Mouse (Mus musculus): ENCODE measurements around the gene Cpne1. TPM values are rescaled to one million over a fixed set of nuclear protein-coding genes. Genes with fewer than 3 reads are reported as not detected.

The Cpne1 gene
- total RNA-seq, 2 experiments from 2014 or later: 26.0 to 58.7 TPM

DNA sequence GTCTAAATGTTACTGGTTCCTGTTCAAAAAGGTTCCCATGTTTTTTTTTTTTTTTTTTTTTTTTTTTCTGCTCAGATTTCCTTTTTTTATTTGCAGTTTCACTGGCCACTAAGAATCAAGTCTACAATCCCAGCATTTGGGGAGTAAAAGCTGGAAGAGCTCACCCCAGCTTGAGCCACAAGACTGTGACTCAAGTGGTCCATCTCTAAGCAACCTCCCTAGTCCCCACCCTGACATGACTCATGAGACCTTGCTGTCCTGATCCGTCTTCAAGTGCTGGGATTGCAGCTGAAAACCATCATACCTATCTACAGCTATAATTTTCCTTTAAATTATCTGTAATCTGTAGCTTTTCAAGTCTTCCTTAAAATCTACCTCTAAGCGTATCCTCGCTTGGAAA is 27.2 kb downstream of the Cpne1 start:
- no peak for ATAC-seq (replicated peaks; ENCODE audit: low FRiP score, poor library complexity, severe bottlenecking)

- ATAC-seq (replicated peaks; ENCODE audit: low FRiP score, poor library complexity, severe bottlenecking): no peak
Observed at GRCm38 (mm10) chr2:156080391-156080790, 31.4 kb downstream of the Cpne1 start.

DNA sequence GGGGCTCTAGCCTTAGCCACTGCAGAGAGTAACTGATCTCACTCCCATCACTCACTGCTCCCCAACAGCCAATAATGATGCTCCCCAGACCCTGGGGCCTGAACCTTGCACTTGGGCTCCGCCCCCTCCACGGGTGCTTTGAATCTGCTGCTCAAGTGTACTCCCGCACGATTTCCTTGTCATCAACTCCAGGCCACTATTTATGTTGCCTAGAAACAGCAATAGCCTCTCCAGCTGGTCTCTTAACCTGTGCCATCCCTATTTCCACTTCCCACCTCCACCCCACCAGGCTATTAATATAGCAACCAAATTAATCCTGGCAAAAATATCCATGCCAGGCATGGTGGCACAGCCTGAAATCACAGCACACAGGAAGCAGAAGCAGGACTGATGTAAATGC is 32.1 kb downstream of the Cpne1 start:
- ATAC-seq (replicated peaks; ENCODE audit: low FRiP score, poor library complexity, severe bottlenecking): no peak

- ATAC-seq (replicated peaks; ENCODE audit: low FRiP score, poor library complexity, severe bottlenecking): no peak
Observed at GRCm38 (mm10) chr2:156079183-156079560, 32.6 kb downstream of the Cpne1 start.

DNA sequence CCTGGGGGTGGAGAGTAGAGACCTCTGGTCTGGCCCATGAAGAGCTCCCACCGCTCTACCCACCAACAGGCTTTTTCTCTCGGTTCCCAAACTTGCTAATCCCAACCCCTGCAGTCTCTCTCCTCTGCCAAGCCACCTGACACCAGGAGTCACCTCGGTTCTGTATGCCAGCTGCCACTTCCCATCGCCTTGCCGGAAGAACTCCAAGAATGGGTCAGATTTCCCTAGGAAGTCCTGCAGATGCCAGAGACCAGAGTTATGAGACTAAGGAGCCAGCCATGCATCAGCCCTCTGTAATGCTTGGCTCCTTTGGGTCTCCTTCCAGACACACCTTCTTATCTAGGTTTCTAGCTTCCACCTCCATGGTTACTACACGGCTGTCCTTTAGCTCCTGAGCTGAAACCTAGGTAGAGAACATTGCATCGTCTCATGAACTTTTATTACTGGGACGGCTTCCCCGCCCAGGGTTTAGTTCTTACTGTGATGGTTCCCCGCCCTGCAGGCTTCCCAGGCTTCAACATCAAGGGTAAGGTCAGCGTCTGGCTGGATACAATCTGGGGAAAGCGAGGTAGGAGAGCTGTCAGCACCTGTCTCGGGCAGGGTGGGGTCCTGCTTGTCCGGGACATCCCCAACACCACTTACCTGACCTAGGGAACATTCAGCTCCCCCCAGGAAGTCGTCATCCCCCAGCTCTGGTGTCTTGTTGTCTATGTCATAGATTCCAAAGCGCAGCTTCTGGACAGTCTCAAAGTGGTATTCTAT is 33.2 kb downstream of the Cpne1 start:
- ATAC-seq (replicated peaks; ENCODE audit: low FRiP score, poor library complexity, severe bottlenecking): no peak

GRCm38 (mm10) chr2:156077461-156077860 is 34.3 kb downstream of the Cpne1 start:
- ATAC-seq (replicated peaks; ENCODE audit: low FRiP score, poor library complexity, severe bottlenecking): no peak

GRCm38 (mm10) chr2:156073725-156074124 is 38.0 kb downstream of the Cpne1 start:
- no peak for ATAC-seq (replicated peaks; ENCODE audit: low FRiP score, poor library complexity, severe bottlenecking)

DNA sequence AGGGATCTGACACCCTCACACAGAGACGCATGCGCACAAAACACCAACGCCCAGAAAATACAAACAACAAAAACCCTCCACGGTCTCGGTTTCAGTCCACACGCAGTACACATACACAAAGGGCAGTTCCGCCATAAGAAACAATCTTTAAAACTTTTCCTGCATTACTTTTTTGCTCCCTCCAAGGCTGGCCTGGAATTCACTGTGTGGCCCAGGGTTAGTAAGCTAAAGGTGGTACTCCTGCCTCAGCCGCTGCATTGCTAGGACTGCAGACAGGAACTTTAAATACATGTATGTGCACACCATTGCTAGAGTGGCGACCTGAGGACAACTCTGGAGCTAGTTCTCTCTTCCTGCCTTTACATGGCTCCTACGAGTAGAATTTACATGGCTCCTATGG is 40.5 kb downstream of the Cpne1 start:
- ATAC-seq (replicated peaks; ENCODE audit: low FRiP score, poor library complexity, severe bottlenecking): no peak

DNA sequence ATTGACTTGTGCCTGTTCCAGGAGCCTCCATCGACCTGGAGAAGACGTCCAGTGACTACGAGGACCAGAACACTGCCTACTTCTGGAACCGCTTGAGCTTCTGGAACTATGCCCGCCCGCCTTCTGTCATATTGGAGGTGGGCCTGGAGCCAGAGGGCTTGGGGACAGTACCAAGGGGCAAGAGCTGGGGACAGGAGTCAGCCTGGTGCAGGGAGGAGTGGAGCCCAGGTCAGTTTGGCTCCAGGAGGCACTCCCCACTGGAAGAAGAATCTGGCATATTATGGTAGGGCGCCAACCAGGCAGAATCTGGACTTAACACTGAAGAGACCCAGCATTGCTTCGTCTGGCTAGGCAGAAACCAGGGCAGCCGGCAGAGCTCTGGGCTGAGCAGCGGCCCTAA is 43.8 kb downstream of the Cpne1 start:
- no peak for ATAC-seq (replicated peaks; ENCODE audit: low FRiP score, poor library complexity, severe bottlenecking)

GRCm38 (mm10) chr2:156066126-156066525 is 45.6 kb downstream of the Cpne1 start:
- no peak for ATAC-seq (replicated peaks; ENCODE audit: low FRiP score, poor library complexity, severe bottlenecking)

DNA sequence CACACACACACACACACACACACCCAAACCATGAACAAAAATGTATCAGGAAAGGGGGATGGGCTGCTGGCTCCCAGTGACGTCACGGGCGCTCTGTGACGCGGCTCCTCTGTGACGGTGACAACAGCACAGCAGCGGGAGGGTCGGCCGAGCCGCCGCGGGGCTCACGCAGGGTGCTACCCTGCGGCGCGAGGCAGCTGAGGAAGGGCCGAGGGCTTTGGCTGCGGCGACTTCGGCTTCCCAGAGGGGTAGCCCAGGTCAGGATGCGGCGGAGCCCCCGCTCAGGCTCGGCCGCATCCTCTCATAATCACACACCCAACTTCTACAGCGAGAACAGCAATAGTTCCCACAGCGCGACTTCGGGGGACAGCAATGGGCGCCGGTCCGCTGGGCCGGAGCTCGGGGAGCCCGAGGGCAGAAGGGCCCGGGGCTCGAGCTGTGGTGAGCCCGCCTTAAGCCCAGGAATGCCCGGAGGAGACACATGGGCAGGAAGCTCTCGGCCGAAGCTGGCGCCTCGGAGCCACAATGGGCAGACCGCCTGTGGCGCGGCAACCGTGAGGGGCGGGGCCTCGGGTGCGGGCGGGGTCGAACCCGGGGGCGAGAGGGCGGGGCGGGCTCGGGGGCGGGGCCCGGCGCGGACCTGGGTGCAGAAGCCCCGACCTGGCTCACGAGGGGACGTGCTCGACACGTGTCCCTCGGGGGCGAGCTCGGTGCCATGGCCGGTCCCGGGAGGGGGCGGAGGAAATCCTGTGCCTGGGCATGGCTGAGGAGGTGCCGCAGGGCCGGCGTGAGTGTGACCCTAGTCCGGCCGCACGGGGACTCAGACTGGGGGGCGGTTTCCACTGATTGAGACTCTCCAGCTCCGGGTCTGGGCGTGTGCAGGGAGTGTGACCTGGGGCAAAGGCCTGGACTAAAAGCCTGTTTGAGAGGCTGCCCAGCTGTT is 46.4 kb downstream of the Cpne1 start, which contains the start of gene Spag4:
Gene Spag4 (plus strand): TSS at position 77 of the 943 bp plus-strand sequence.
- peak; percentile 63 for ATAC-seq (replicated peaks; ENCODE audit: low FRiP score, poor library complexity, severe bottlenecking)

- ATAC-seq (replicated peaks; ENCODE audit: low FRiP score, poor library complexity, severe bottlenecking): no peak
Observed at GRCm38 (mm10) chr2:156052816-156053215, 58.9 kb downstream of the Cpne1 start, which contains the start of gene Fer1l4. Gene Fer1l4, minus strand, starts transcription at chr2:156052947.

DNA sequence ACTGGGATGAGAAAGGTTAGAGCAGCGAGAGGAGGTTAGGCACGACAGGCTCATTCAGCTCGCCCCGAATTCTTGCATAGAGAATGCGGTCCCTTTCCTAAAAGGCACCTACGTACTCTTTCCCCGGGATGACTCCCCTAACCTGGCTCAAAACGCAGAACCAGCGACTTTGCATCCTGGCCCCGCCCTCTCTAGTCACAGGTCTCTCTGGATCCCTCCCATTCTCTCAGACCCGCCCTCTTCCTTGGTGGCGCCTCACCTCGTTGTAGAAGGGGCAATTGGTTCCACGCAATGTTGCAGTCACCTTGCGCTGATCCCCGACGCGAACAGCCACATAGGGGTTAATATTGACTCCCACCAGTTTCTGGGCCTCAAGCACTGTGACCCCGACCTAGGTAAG is 63.8 kb downstream of the Cpne1 start:
- no peak for ATAC-seq (replicated peaks; ENCODE audit: low FRiP score, poor library complexity, severe bottlenecking)

GRCm38 (mm10) chr2:156042903-156043302 is 68.9 kb downstream of the Cpne1 start:
- no peak for ATAC-seq (replicated peaks; ENCODE audit: low FRiP score, poor library complexity, severe bottlenecking)

DNA sequence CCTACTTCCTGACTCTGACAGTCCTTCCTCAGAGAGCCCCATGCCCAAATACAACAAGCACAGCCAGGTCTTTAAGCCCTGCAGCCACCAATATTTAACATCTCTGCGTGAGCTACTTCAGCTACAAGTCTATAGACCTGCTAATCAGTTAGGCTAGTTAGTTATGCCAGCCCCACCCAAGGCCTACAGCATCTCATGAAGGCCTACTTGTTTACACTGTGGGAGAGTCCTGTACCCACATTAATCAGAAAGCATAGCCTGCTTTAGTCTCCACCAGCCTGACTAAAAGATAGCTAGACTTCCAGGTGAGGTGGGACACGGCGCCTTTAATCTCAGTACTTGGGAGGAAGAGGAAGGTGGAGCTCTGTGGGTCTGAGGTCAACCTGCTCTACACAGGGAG is 72.4 kb downstream of the Cpne1 start:
- no peak for ATAC-seq (replicated peaks; ENCODE audit: low FRiP score, poor library complexity, severe bottlenecking)

GRCm38 (mm10) chr2:156025482-156025881 is 86.3 kb downstream of the Cpne1 start:
- no peak for ATAC-seq (replicated peaks; ENCODE audit: low FRiP score, poor library complexity, severe bottlenecking)

Other genes with a start within 250 kb of the Cpne1 start
- gene Uqcc1, start 181.7 kb downstream of the Cpne1 start, total RNA-seq (2015; ENCODE audit: low replicate concordance): 1.7 and 7.6 TPM in 2 replicates
- gene Uqcc1, start 181.7 kb downstream of the Cpne1 start, total RNA-seq (2017; ENCODE audit: low replicate concordance): 2.3 and 2.6 TPM in 2 replicates
- gene Gm15557, start 171.2 kb downstream of the Cpne1 start, total RNA-seq (2015; ENCODE audit: low replicate concordance): not detected in 2 replicates
- not detected in 2 replicates for gene Gm15557, start 171.2 kb downstream of the Cpne1 start, total RNA-seq (2017; ENCODE audit: low replicate concordance)
- not detected in 2 replicates for gene Gdf5, start 166.6 kb downstream of the Cpne1 start, total RNA-seq (2015; ENCODE audit: low replicate concordance)
- not detected in 2 replicates for gene Gdf5, start 166.6 kb downstream of the Cpne1 start, total RNA-seq (2017; ENCODE audit: low replicate concordance)
- gene Cep250, start 155.5 kb downstream of the Cpne1 start, total RNA-seq (2015; ENCODE audit: low replicate concordance): 4.2 and 32.4 TPM in 2 replicates
- 18.5 and 19.2 TPM in 2 replicates for gene Cep250, start 155.5 kb downstream of the Cpne1 start, total RNA-seq (2017; ENCODE audit: low replicate concordance)
- not detected in 2 replicates for gene 6430550D23Rik, start 104.0 kb downstream of the Cpne1 start, total RNA-seq (2015; ENCODE audit: low replicate concordance)
- 0.26 TPM in 1 of 2 replicates, not detected in the other for gene 6430550D23Rik, start 104.0 kb downstream of the Cpne1 start, total RNA-seq (2017; ENCODE audit: low replicate concordance)
- 59.5 and 136 TPM in 2 replicates for gene Ergic3, start 103.9 kb downstream of the Cpne1 start, total RNA-seq (2015; ENCODE audit: low replicate concordance)
- 18.6 and 22.6 TPM in 2 replicates for gene Ergic3, start 103.9 kb downstream of the Cpne1 start, total RNA-seq (2017; ENCODE audit: low replicate concordance)
- not detected in 2 replicates for gene Fer1l4, start 59.0 kb downstream of the Cpne1 start, total RNA-seq (2015; ENCODE audit: low replicate concordance)
- gene Fer1l4, start 59.0 kb downstream of the Cpne1 start, total RNA-seq (2017; ENCODE audit: low replicate concordance): not detected in 2 replicates
- not detected in 2 replicates for gene Spag4, start 46.8 kb downstream of the Cpne1 start, total RNA-seq (2015; ENCODE audit: low replicate concordance)
- not detected in 2 replicates for gene Spag4, start 46.8 kb downstream of the Cpne1 start, total RNA-seq (2017; ENCODE audit: low replicate concordance)
- gene Rbm12, start within 50 bp of the Cpne1 start, total RNA-seq (2015; ENCODE audit: low replicate concordance): 39.4 and 47.6 TPM in 2 replicates
- gene Rbm12, start within 50 bp of the Cpne1 start, total RNA-seq (2017; ENCODE audit: low replicate concordance): 12.3 and 18.4 TPM in 2 replicates
- 2.5 TPM in 1 of 2 replicates, not detected in the other for gene Gm28036, start 15.1 kb upstream of the Cpne1 start, total RNA-seq (2015; ENCODE audit: low replicate concordance)
- gene Gm28036, start 15.1 kb upstream of the Cpne1 start, total RNA-seq (2017; ENCODE audit: low replicate concordance): 11.3 and 23.7 TPM in 2 replicates
- gene Romo1, start 32.1 kb upstream of the Cpne1 start, total RNA-seq (2015; ENCODE audit: low replicate concordance): 26.8 and 43.6 TPM in 2 replicates
- gene Romo1, start 32.1 kb upstream of the Cpne1 start, total RNA-seq (2017; ENCODE audit: low replicate concordance): 4.2 and 16.4 TPM in 2 replicates
- gene Nfs1, start 32.2 kb upstream of the Cpne1 start, total RNA-seq (2015; ENCODE audit: low replicate concordance): 56.6 and 86.8 TPM in 2 replicates
- gene Nfs1, start 32.2 kb upstream of the Cpne1 start, total RNA-seq (2017; ENCODE audit: low replicate concordance): 20.4 and 21.9 TPM in 2 replicates
- 430 and 594 TPM in 2 replicates for gene Rbm39, start 68.3 kb upstream of the Cpne1 start, total RNA-seq (2015; ENCODE audit: low replicate concordance)
- 425 and 602 TPM in 2 replicates for gene Rbm39, start 68.3 kb upstream of the Cpne1 start, total RNA-seq (2017; ENCODE audit: low replicate concordance)
- gene Phf20, start 84.5 kb upstream of the Cpne1 start, total RNA-seq (2015; ENCODE audit: low replicate concordance): 1.8 and 15.1 TPM in 2 replicates
- gene Phf20, start 84.5 kb upstream of the Cpne1 start, total RNA-seq (2017; ENCODE audit: low replicate concordance): 14.6 and 15.4 TPM in 2 replicates
- gene Cnbd2, start 200.3 kb upstream of the Cpne1 start, total RNA-seq (2015; ENCODE audit: low replicate concordance): 5.4 TPM in 1 of 2 replicates, not detected in the other
- gene Cnbd2, start 200.3 kb upstream of the Cpne1 start, total RNA-seq (2017; ENCODE audit: low replicate concordance): 3.1 TPM in 1 of 2 replicates, not detected in the other
- gene Scand1, start 200.7 kb upstream of the Cpne1 start, total RNA-seq (2015; ENCODE audit: low replicate concordance): 3.8 TPM in 1 of 2 replicates, not detected in the other
- 1.4 and 2.8 TPM in 2 replicates for gene Scand1, start 200.7 kb upstream of the Cpne1 start, total RNA-seq (2017; ENCODE audit: low replicate concordance)

Data from erythroid progenitor cell, adult 5-6 weeks (primary cell).